Mouse (Mus musculus): Measurements from ENCODE around the gene Aes. TPM values are rescaled to one million over a fixed set of nuclear protein-coding genes. Genes with fewer than 3 reads are reported as not detected.

Gene Aes
- polyA plus RNA-seq, 1 experiment from 2014 or later: 536 TPM

GRCm38 (mm10) chr10:81562411-81562810 is 3.1 kb downstream of the Aes start:
- Histone ChIP-seq H3K9me3 (ENCODE audit: control insufficient read depth) (no peaks in the 10 kb centered on the region), H3K36me3 (ENCODE audit: control insufficient read depth, insufficient read depth) (peaks cover 38% of the 10 kb centered on the region), H3K4me1 (replicated peaks; ENCODE audit: control insufficient read depth, insufficient read depth, low read length) (peaks cover 4% of the 10 kb centered on the region; the same call in 1 of the 2 replicates), H3K4me2 (replicated peaks; ENCODE audit: low read depth) (peak overlapping the region; percentile 30), H3K9ac (ENCODE audit: low read depth, low read length) (no peak overlapping the region), H3K4me3 (ENCODE audit: low read depth, low read length) (no peak overlapping the region), H3K27ac (ENCODE audit: low read depth, low read length) (no peak overlapping the region), H3K27me3 (replicated peaks; ENCODE audit: control insufficient read depth, insufficient read depth, low read length) (no peaks in the 10 kb centered on the region)
- 49% methylated on average over 6 of the region's 6 CpGs for WGBS
- ATAC-seq: no peak
- TF ChIP-seq CTCF (IDR thresholded peaks at IDR 0.05; ENCODE audit: low read depth): no peak

DNA sequence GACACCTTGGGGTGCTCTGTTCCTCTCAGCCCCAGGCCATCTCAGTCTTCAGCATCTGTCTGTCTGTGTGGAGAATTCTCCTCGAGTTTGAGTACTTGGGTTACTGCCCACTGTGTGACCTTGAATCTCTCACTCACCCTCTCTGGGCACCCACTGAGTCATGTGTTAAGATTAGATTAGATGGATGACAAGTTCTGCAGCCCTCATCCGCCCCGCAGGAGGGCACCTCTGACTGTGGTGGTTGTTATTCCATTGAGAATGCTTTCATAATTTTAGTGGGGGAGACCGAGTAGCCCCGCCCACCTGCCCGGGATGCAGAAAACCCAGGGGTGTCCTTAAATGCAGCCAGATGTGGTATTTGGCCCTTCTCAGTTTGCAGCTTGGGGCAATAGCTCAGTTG is 4.2 kb downstream of the Aes start:
- peaks cover 4% of the 10 kb centered on the region; the same call in 1 of the 2 replicates for H3K4me1 ChIP-seq (replicated peaks; ENCODE audit: control insufficient read depth, insufficient read depth, low read length)
- no peaks in the 10 kb centered on the region for H3K27me3 ChIP-seq (replicated peaks; ENCODE audit: control insufficient read depth, insufficient read depth, low read length)
- 0 out of 2 replicates have a peak overlapping the region, but pooled peaks have one; percentile 4 for H3K27ac ChIP-seq (ENCODE audit: low read depth, low read length)
- ATAC-seq: no peak
- peak overlapping the region; percentile 22 for H3K4me2 ChIP-seq (replicated peaks; ENCODE audit: low read depth)
- no peak for TF ChIP-seq CTCF (IDR thresholded peaks at IDR 0.05; ENCODE audit: low read depth)
- peaks cover 38% of the 10 kb centered on the region for H3K36me3 ChIP-seq (ENCODE audit: control insufficient read depth, insufficient read depth)
- H3K4me3 ChIP-seq (ENCODE audit: low read depth, low read length): no peak overlapping the region
- WGBS: 35% methylated on average over 6 of the region's 6 CpGs
- H3K9me3 ChIP-seq (ENCODE audit: control insufficient read depth): no peaks in the 10 kb centered on the region
- H3K9ac ChIP-seq (ENCODE audit: low read depth, low read length): no peak overlapping the region

DNA sequence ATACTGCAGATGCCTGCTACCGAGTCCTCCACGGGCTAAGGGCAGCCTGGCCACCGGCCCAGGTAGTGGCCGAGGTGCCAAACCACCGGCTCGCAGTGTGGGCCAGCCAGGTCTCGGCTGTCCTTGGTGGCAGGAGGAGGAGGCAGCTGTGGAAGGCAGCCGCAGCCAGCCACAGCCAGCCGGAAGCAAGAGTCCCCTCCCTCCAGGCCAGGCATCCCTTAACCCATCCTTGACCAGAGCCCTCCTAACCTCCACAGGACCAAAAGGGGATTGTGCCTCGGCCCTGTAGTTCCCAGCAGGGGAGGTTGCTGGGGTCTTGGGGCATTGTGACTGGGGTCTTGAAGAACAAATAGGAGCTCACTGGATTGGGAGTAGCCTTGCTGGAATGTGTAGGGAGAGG is 4.9 kb downstream of the Aes start:
- 18% methylated on average over 10 of the region's 10 CpGs for WGBS

DNA sequence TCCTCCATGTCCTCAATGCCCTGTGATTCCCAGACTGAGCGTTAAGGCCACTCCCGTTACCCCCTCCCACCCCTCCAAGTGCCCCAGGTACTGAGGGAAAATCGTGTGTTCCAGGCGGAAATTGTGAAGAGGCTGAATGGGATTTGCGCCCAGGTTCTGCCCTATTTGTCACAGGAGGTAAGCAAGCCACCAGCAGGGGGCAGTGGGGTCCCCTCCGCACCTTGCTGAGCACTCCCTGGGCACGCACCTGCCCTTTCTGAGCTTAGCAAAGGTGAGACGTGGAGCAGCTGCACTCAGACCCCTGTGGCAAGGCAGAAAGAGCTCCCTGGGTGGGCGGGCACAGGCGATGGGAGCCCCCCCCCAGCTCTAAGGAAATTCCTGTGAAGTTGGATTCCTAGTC is 5.4 kb downstream of the Aes start:
- ATAC-seq: no peak
- peaks cover 6% of the 10 kb centered on the region; the same call in 1 of the 2 replicates for H3K4me1 ChIP-seq (replicated peaks; ENCODE audit: control insufficient read depth, insufficient read depth, low read length)
- peak; percentile 82 for TF ChIP-seq CTCF (IDR thresholded peaks at IDR 0.05; ENCODE audit: low read depth)
- H3K27ac ChIP-seq (ENCODE audit: low read depth, low read length): no peak overlapping the region
- WGBS: 41% methylated on average over 10 of the region's 10 CpGs
- H3K36me3 ChIP-seq (ENCODE audit: control insufficient read depth, insufficient read depth): peaks cover 38% of the 10 kb centered on the region
- no peaks in the 10 kb centered on the region for H3K27me3 ChIP-seq (replicated peaks; ENCODE audit: control insufficient read depth, insufficient read depth, low read length)
- H3K9ac ChIP-seq (ENCODE audit: low read depth, low read length): no peak overlapping the region
- H3K4me2 ChIP-seq (replicated peaks; ENCODE audit: low read depth): peak overlapping the region; percentile 22; the same call in 1 of the 2 replicates
- no peak overlapping the region for H3K4me3 ChIP-seq (ENCODE audit: low read depth, low read length)
- no peaks in the 10 kb centered on the region for H3K9me3 ChIP-seq (ENCODE audit: control insufficient read depth)

More for the DNA sequence above, 4.9 kb downstream of the Aes start:
- Histone ChIP-seq H3K27ac (ENCODE audit: low read depth, low read length) (no peak overlapping the region), H3K4me1 (replicated peaks; ENCODE audit: control insufficient read depth, insufficient read depth, low read length) (peaks cover 6% of the 10 kb centered on the region; the same call in 1 of the 2 replicates), H3K36me3 (ENCODE audit: control insufficient read depth, insufficient read depth) (peaks cover 38% of the 10 kb centered on the region), H3K4me3 (ENCODE audit: low read depth, low read length) (0 out of 2 replicates have a peak overlapping the region, but pooled peaks have one; percentile 21), H3K9me3 (ENCODE audit: control insufficient read depth) (no peaks in the 10 kb centered on the region), H3K9ac (ENCODE audit: low read depth, low read length) (no peak overlapping the region), H3K27me3 (replicated peaks; ENCODE audit: control insufficient read depth, insufficient read depth, low read length) (no peaks in the 10 kb centered on the region), H3K4me2 (replicated peaks; ENCODE audit: low read depth) (peak overlapping the region; percentile 22)
- no peak for TF ChIP-seq CTCF (IDR thresholded peaks at IDR 0.05; ENCODE audit: low read depth)
- ATAC-seq: no peak

DNA sequence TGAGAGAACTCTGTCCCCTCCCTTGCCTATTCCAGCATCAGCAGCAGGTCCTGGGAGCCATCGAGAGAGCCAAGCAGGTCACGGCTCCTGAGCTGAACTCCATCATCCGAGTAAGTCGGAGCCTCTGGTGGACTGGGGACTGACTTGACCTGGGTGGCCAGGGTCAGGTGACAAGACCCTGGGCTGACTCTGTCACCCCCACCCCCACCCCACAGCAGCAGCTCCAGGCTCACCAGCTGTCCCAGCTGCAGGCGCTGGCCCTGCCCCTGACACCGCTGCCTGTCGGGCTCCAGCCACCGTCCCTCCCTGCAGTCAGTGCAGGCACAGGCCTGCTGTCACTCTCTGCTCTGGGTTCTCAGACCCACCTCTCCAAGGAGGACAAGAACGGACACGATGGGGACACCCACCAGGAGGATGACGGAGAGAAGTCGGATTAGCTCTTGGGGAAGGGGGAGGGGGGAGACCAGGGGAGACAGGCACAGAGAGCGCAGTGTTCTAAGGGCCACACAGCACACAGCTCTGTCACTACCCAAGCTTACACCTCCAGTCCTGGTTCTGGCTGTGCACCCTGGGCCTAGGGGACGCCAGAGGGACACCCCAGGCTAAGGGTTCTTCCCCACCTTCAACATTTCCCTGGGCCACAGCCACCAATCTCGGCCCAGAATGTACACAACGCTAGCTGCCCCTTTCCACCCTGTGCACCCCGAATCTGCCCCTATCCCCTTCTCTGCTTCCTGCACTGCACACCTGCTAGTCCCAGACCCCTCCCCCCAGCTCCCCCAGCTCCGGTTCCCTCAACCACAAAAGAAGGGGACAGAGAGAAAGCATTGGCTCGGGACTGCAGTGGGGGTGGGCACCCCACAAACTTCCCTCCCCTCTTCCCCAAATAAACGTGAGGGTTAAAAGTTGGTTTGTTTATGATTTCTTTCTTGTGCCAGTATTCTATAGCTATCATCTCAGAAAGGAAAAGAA is 6.3 kb downstream of the Aes start:
- Histone ChIP-seq H3K9ac (ENCODE audit: low read depth, low read length) (no peak overlapping the region), H3K27ac (ENCODE audit: low read depth, low read length) (no peak overlapping the region), H3K4me2 (replicated peaks; ENCODE audit: low read depth) (no peak overlapping the region), H3K36me3 (ENCODE audit: control insufficient read depth, insufficient read depth) (peaks cover 38% of the 10 kb centered on the region), H3K27me3 (replicated peaks; ENCODE audit: control insufficient read depth, insufficient read depth, low read length) (no peaks in the 10 kb centered on the region), H3K4me1 (replicated peaks; ENCODE audit: control insufficient read depth, insufficient read depth, low read length) (peaks cover 6% of the 10 kb centered on the region; the same call in 1 of the 2 replicates), H3K9me3 (ENCODE audit: control insufficient read depth) (no peaks in the 10 kb centered on the region), H3K4me3 (ENCODE audit: low read depth, low read length) (no peak overlapping the region)
- ATAC-seq: no peak
- TF ChIP-seq CTCF (IDR thresholded peaks at IDR 0.05; ENCODE audit: low read depth): no peak
- 63% methylated on average over 20 of the region's 20 CpGs for WGBS

DNA sequence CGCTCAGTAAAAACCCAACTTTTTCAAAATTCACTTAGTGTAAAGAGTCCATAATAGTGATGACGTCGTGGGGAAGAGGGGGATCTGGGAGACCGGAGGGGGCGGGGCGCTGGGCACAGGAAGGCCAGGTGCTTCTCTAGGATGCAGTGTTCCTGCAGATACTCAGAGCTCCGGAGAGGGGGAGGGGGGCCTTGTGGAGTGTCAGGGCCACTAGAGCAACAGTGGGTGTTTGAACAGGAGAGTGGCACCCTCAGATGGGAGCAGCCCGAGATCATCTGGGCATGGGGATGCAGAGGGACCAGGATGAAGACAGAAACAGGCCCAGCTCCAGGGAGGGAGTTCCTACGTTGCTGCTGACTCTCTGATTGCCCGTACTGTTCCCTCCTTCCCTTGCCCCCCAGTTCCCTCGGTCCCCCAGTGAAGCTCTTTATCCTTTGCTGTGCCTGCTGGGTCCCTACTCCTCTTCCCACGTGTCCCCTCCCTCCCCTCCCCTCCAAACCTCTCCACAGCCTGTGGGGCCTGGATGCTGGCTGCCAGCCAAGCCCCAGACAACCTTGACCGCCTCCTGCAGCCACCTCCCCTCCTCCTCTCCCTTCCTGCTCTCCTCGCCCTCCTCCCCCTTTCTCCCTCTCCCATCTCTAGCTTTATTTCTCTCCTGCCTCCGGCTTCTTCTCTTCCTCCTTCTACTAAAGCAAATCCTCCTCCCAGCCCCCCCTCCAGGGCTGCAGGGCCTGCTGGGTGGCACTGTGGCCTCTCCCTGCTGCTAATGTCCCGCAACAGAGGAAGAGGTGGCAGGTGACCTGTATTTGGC is 9.3 kb downstream of the Aes start:
- peaks cover 5% of the 10 kb centered on the region for H3K4me1 ChIP-seq (replicated peaks; ENCODE audit: control insufficient read depth, insufficient read depth, low read length)
- H3K9me3 ChIP-seq (ENCODE audit: control insufficient read depth): no peaks in the 10 kb centered on the region
- TF ChIP-seq CTCF (IDR thresholded peaks at IDR 0.05; ENCODE audit: low read depth): no peak
- H3K4me3 ChIP-seq (ENCODE audit: low read depth, low read length): no peak overlapping the region
- H3K4me2 ChIP-seq (replicated peaks; ENCODE audit: low read depth): 0 out of 2 replicates have a peak overlapping the region, but pooled peaks have one; percentile 17
- peaks cover 10% of the 10 kb centered on the region; the same call in 1 of the 2 replicates for H3K27me3 ChIP-seq (replicated peaks; ENCODE audit: control insufficient read depth, insufficient read depth, low read length)
- no peak overlapping the region for H3K9ac ChIP-seq (ENCODE audit: low read depth, low read length)
- H3K36me3 ChIP-seq (ENCODE audit: control insufficient read depth, insufficient read depth): peaks cover 32% of the 10 kb centered on the region
- no peak for ATAC-seq
- H3K27ac ChIP-seq (ENCODE audit: low read depth, low read length): no peak overlapping the region
- WGBS: 8% methylated on average over 15 of the region's 16 CpGs
